Mouse (Mus musculus): ENCODE results near the gene Sav1.

Sav1 gene

GRCm38 (mm10) chr12:69962468-69962867 is 24.3 kb downstream of the Sav1 start:
- peak in 1 of 2 experiments; percentile 63 for DNase-seq (ENCODE audit: low spot score in 2 of 2)

GRCm38 (mm10) chr12:69957378-69957777 is 29.4 kb downstream of the Sav1 start:
- DNase-seq (ENCODE audit: low spot score in 2 of 2) = no peak

GRCm38 (mm10) chr12:69947502-69947901 is 39.3 kb downstream of the Sav1 start:
- DNase-seq (ENCODE audit: low spot score in 2 of 2) = no peak

- DNase-seq (ENCODE audit: low spot score in 2 of 2) = no peak
Measured at GRCm38 (mm10) chr12:69945861-69946260, 40.9 kb downstream of the Sav1 start.

- no peak for DNase-seq (ENCODE audit: low spot score in 2 of 2)
Measured at GRCm38 (mm10) chr12:69941655-69942329, 45.0 kb downstream of the Sav1 start.

GRCm38 (mm10) chr12:69939291-69939690 is 47.5 kb downstream of the Sav1 start:
- no peak for DNase-seq (ENCODE audit: low spot score in 2 of 2)

GRCm38 (mm10) chr12:69937731-69938130 is 49.1 kb downstream of the Sav1 start:
- DNase-seq (ENCODE audit: low spot score in 2 of 2) = no peak

GRCm38 (mm10) chr12:69926716-69927115 is 60.1 kb downstream of the Sav1 start:
- DNase-seq (ENCODE audit: low spot score in 2 of 2) = no peak

GRCm38 (mm10) chr12:69924012-69924411 is 62.8 kb downstream of the Sav1 start:
- DNase-seq (ENCODE audit: low spot score in 2 of 2) = no peak

- DNase-seq (ENCODE audit: low spot score in 2 of 2) = no peak
Measured at GRCm38 (mm10) chr12:69923603-69924002, 63.2 kb downstream of the Sav1 start.

GRCm38 (mm10) chr12:69923128-69923527 is 63.7 kb downstream of the Sav1 start:
- DNase-seq (ENCODE audit: low spot score in 2 of 2) = no peak

GRCm38 (mm10) chr12:69922099-69922498 is 64.7 kb downstream of the Sav1 start:
- no peak for DNase-seq (ENCODE audit: low spot score in 2 of 2)

GRCm38 (mm10) chr12:69917870-69918269 is 68.9 kb downstream of the Sav1 start:
- no peak for DNase-seq (ENCODE audit: low spot score in 2 of 2)

Data from urinary bladder, postnatal 4 days (tissue).